Mouse (Mus musculus): ENCODE measurements at regions not wholly inside any gene's neighbourhood (a gene's known extent, or its start where the extent isn't known, plus 50 kb on each side); places are given as distances from the start of the nearest gene placed in this dataset.
"Not testable (repeated sequence)": the region's sequence is repeated elsewhere in the genome, so short reads cannot be mapped to it uniquely, and the experiment has no call there.

GRCm38 (mm10) chr16:21102033-21102432 lies 51.8 kb downstream of the Teddm3 start:
- not testable (repeated sequence) for DNase-seq (ENCODE audit: low read depth)

- DNase-seq (ENCODE audit: low read depth): not testable (repeated sequence)
These were observed 53.7 kb downstream of the Teddm3 start for GRCm38 (mm10) chr16:21100126-21100525.

DNA sequence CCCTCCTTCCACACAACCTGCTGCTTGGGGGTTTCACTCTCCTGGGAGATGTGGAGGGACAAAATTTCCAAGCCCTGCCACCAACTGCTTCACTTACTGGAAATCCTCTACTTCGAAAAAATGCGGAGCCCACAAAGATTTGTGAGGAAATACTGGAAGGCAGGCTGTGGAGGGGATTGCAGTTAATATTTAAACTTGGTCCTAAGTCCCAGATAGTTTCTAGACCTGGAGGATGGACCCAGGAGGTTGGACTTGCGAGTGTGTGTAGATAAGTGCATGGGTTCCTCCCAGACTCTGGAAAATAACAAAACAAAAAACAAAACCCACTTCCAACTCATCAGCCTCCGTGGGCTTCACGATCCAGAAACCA lies 79.0 kb downstream of the Teddm3 start:
- no peak for DNase-seq (ENCODE audit: low read depth)

DNA sequence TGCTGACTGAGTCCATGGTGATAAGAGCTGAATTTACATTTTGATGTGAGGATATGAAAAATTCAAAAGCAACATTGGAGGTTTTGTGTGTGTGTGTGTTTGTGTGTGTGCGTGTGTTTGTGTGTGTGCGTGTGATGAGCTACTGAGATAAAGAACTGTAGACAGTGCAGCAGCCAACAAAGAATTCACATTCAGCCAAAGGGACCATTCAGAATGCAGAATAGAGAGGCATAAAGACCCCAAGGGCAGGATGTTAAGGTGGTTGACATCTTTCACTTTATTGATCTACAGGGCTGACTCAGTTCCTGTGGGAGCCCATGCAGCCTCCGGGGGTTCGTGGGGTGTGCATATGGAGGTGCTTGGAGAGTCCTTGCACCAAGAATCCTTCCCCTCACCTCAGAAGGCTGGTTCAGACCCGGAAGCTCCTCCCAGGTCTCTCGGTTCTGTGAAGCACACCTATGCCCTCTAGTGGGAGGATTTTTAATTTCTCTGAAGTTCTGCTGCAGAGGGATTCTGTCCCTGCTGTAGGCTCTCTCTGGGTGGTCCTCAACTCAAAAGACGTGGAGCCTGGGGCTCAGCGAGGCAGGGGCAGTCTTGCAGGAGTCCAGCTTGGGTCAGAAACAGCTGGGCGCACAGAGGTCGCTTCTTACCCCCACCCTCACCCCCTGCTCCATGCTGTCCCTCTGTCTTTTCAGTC lies 79.6 kb downstream of the Teddm3 start:
- not testable (repeated sequence) for DNase-seq (ENCODE audit: low read depth)

DNA sequence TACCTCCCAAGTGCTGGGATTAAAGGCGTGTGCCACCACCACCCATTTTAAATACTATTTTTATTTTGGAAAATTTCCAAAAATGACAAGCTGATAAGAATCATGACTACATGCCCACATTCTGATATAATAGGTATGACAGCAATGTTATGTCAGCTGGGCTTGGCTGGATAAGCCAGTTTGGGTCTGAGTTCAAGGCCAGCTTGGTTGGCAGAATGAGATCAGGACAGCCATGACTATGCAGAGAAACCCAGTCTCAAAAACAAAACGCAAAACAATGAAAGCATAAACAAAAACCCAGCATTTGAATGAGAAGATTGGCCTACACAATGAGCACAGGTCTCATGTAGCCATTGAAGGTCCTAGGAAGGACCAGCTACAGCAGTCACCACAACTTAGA lies 93.6 kb downstream of the Teddm3 start:
- peak; percentile 4 for DNase-seq (ENCODE audit: low read depth)

DNA sequence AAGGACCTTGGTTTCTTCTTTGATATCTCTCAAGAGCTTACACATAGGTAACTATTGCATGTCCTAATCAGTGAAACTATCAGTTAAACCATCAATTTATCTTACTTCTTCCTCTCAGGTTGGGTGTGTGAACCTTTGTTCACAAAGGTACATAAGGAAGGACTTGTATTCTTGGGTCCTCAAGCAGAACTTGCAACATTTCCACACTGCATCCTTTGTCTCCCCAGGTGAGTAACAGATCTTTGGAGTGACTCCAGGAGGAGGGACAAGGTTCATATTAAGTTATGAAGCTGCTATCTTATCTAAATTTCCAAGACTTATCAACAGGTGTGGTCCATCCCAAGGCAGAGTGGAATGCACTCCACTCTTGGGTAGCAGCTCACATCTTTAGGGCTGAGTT lies 99.0 kb downstream of the Teddm3 start:
- peak; percentile 9 for DNase-seq (ENCODE audit: low read depth)

GRCm38 (mm10) chr16:21022087-21022486 lies 131.7 kb downstream of the Teddm3 start:
- DNase-seq (ENCODE audit: low read depth): not testable (repeated sequence)

DNA sequence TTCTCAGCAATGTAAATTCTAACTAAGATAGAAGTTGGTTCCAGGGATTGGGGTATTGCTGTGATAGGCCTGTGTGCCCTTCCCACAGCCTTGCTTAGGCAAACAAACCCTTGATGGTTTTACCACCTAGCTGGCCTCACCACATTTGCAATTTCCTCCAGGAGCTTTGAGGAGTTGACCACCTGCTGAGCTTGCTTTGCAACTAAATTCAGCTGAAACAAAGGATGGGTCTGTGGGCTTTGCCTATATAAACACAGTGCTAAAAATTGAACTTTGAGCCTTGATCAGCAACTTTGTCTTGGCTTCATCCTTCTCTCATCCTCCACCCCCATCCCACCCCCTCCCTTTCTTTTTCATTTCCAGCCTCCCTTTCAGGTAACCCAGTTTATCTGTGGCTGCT lies 148.9 kb downstream of the Teddm3 start:
- no peak for DNase-seq (ENCODE audit: low read depth)

DNA sequence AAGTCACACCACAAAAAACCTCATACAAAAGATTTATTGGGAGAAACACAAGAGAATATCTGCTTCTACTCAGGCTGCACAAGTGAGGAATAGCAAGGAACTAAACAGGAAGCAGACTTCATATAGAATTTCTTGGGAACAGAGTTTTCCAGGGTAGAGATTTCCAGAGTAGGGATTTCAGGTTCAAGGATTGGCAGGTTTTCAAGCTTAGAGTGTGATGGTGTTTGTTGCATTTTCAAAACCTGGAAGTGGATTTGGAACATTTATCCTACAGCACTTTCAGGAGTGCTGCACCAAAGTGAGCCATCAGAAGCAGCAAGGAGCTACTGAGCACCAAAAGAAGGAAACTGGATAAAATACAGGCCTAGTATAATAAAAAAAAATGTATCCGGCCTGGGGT lies 152.7 kb downstream of the Teddm3 start:
- DNase-seq (ENCODE audit: low read depth): no peak

- DNase-seq (ENCODE audit: low read depth): no peak
These were observed 163.3 kb downstream of the Teddm3 start for GRCm38 (mm10) chr16:20990524-20990923.

DNA sequence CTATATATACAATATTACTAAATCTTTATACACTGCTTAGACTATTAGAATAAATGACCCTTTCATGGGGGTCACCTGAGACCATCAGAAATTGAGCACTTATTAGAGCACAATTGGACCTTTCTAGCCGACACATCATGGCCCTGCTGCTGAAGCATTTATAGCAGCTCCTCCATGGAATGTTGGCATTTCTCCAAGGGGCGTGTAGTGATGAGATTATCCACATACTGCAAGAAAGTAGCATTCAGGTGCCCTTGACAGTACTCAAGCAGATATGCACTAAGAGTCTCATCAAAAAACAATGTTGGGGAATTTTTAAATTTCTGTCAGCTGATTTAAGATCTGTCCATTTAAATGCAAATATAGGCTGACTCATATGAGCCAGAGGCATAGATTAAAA lies 178.4 kb downstream of the Teddm3 start:
- DNase-seq (ENCODE audit: low read depth): no peak

- no peak for DNase-seq (ENCODE audit: low read depth)
These were observed 181.4 kb downstream of the Teddm3 start for GRCm38 (mm10) chr16:20972442-20972841.

- no peak for DNase-seq (ENCODE audit: low read depth)
These were observed 194.9 kb downstream of the Teddm3 start for GRCm38 (mm10) chr16:20958905-20959304.

- DNase-seq (ENCODE audit: low read depth): no peak
These were observed 202.4 kb upstream of the Thpo start for GRCm38 (mm10) chr16:20936722-20937121.

- not testable (repeated sequence) for DNase-seq (ENCODE audit: low read depth)
These were observed 200.5 kb upstream of the Thpo start for GRCm38 (mm10) chr16:20934846-20935245.

DNA sequence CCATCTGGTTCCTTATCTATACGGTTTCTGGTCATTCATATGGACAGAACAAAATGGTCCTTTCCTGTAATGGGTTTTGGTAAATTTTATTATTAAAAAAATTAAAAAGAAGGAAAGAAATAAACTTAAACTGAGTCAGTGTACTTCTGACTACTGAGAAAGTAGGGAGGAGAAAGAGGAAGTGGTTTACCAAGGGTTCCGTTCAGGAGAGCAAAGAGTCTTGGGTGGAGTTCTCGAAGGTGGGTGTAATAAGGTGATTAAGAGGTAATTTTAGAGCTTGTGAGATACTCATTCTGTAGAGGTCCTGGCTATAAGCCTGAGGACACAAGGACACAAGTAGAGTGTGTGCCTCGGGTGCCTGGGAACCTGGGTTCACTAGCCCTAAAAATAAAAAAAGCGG lies 195.7 kb upstream of the Thpo start:
- DNase-seq (ENCODE audit: low read depth): not testable (repeated sequence)

DNA sequence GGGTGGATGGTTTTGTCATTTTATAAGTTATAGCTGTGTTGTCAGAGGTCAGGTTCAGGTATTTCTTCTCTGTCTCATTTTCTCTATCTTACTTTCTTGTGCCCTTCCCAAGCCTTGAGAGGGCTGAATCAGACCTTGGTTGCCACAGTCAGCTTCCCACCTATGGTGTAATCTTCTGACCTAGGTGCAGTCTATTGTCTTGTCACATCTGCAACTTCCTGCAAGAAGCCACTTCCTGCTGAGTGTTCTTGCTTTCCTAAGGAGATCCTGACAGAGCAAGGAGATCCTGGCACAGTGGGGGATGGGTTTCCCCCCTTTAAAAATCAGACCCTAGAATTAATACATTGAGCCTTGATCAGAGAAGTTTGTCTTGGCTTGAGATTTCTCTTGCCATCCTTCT lies 191.5 kb upstream of the Thpo start:
- not testable (repeated sequence) for DNase-seq (ENCODE audit: low read depth)

GRCm38 (mm10) chr16:20910864-20911263 lies 176.6 kb upstream of the Thpo start:
- DNase-seq (ENCODE audit: low read depth): peak; percentile 51

- DNase-seq (ENCODE audit: low read depth): not testable (repeated sequence)
These were observed 174.4 kb upstream of the Thpo start for GRCm38 (mm10) chr16:20908467-20909351.

DNA sequence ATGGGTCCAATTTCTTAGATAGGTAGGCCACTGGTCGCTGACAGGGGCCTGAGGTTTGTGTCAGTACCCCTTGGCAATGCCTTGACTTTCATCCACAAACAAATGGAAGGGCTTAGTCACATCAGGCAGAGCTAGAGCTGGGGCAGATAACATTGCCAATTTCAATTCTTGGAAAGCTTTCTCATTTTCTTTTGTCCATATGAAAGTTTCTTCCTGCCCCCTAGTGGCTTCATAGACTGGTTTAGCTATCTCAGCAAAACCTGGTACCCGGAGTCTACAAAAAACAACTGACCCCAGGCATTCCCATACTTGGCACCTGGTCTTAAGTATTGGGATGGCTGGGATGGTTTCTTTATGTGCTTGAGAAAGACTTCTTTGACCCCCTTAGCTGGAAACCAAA lies 161.4 kb upstream of the Thpo start:
- DNase-seq (ENCODE audit: low read depth): no peak

GRCm38 (mm10) chr16:20871726-20872125 lies 137.4 kb upstream of the Thpo start:
- DNase-seq (ENCODE audit: low read depth): no peak

GRCm38 (mm10) chr16:20866771-20867170 lies 132.5 kb upstream of the Thpo start:
- no peak for DNase-seq (ENCODE audit: low read depth)

GRCm38 (mm10) chr16:20861256-20861655 lies 126.9 kb upstream of the Thpo start:
- no peak for DNase-seq (ENCODE audit: low read depth)
